Mouse (Mus musculus) embryonic fibroblast, embryonic 13.5 days (primary cell): ENCODE data around the gene Rgs6.

Experiments
- CTCF ChIP-seq: IDR thresholded peaks from 2 replicates; pipeline ENCODE4 v1.5.1; 2011; ENCODE audit warnings: mild to moderate bottlenecking, control low read depth, low read length, moderate library complexity, borderline replicate concordance; ENCODE audit not compliant: insufficient read depth
- POLR2A ChIP-seq: IDR thresholded peaks from 2 replicates; pipeline ENCODE4 v1.6.1; 2011; ENCODE audit warnings: low read depth, mild to moderate bottlenecking, control low read depth, low read length, moderate library complexity

DNA sequence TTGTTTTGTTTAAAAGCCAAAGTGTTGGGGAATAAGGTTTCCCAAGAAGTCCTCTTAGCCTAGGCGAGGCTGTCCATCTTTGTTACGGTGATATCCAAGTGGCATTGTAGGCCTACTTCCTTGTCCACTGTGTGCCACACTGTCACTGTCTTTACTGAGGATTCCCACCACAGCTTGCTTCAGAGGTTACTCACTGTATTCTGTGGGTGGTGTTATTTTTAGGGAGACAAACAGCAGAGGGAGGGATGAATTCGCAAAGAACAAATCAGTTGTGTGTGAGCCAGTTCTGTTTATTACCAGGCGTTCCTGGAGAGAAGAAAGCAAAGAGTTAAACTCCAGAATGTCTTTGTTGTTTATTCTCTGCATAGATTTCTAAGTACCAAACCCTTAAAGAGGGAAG lies 537.2 kb downstream of the Rgs6 start:
- TF ChIP-seq POLR2A (no peak), CTCF (no peak)
